Mouse (Mus musculus) lung, adult 2 months (tissue): Measurements from ENCODE around the gene Def8. TPM values are rescaled to one million over a fixed set of nuclear protein-coding genes. Genes with fewer than 3 reads are reported as not detected.

Experiments used
- DNase-seq: peaks from one replicate; pipeline ENCODE4 v3.0.0; 2022
- H3K4me1 ChIP-seq: fragments of 200-500 bp; 2 replicates; pipeline ENCODE4 v1.6.1; 2011; ENCODE audit warnings: low read length; ENCODE audit not compliant: control insufficient read depth, insufficient read depth
- H3K4me3 ChIP-seq: fragments of 200-500 bp; replicated peaks from 2 replicates; pipeline ENCODE3; 2011; ENCODE audit warnings: low read depth, mild to moderate bottlenecking, control low read depth, low read length; ENCODE audit errors: extremely low read depth
- CTCF ChIP-seq: fragments of 200-500 bp; IDR thresholded peaks from 2 replicates; pipeline ENCODE4 v1.5.1; 2011; ENCODE audit warnings: mild to moderate bottlenecking, low read length, control low read depth; ENCODE audit not compliant: insufficient read depth
- POLR2A ChIP-seq: fragments of 200-500 bp; IDR thresholded peaks from 2 replicates; pipeline ENCODE4 v1.6.1; 2011; ENCODE audit warnings: low read depth, mild to moderate bottlenecking, control low read depth, low read length, borderline replicate concordance; ENCODE audit errors: extremely low read depth
- WGBS: fragments of 180-500 bp; shearing (Covaris S2); methylation state at CpG from one replicate; pipeline ENCODE4 v1.1.7; 2018; 5-methylcytosine and 5-hydroxymethylcytosine counted together
- polyA plus RNA-seq: library from polyadenylated mRNA; depleted of rRNA; stranded (reverse); fragments of >200 nt; gene quantifications from 2 replicates; pipeline ENCODE4 v1.2.3, GENCODE M21; 2012; rRNA removed

Def8 gene
- 23.0 and 30.9 TPM in 2 replicates for polyA plus RNA-seq

- 71% methylated on average over 7 of the region's 7 CpGs for WGBS
- Histone ChIP-seq H3K4me1 (no peaks in the 10 kb centered on the region), H3K4me3 (no peak within 1 kb of the TSS)
- DNase-seq, result no peak
- no peak for TF ChIP-seq POLR2A
- TF ChIP-seq CTCF, result no peak
These were observed at the start of gene Def8 for GRCm38 (mm10) chr8:123423441-123423840. Gene Def8, plus strand, starts transcription at chr8:123423527.

GRCm38 (mm10) chr8:123374239-123374578, 49.1 kb upstream of the Def8 start:
- peak; percentile 94 for DNase-seq
- WGBS, result under 1% methylated on average over 20 of the region's 20 CpGs
- TF ChIP-seq CTCF (no peak), POLR2A (peak; percentile 88; the same call in 1 of the 2 replicates)
- H3K4me3 ChIP-seq, result peak overlapping the region; percentile 61
- H3K4me1 ChIP-seq, result no peaks in the 10 kb centered on the region; the same call in 1 of the 2 replicates

- Histone ChIP-seq H3K4me1 (no peaks in the 10 kb centered on the region; the same call in 1 of the 2 replicates), H3K4me3 (no peak overlapping the region)
- no peak for DNase-seq
- TF ChIP-seq CTCF (no peak), POLR2A (no peak)
- WGBS, result 83% methylated on average over 10 of the region's 10 CpGs
These were observed 47.6 kb upstream of the Def8 start for GRCm38 (mm10) chr8:123375701-123376100.

GRCm38 (mm10) chr8:123376106-123376505, 47.2 kb upstream of the Def8 start:
- H3K4me1 ChIP-seq, result no peaks in the 10 kb centered on the region; the same call in 1 of the 2 replicates
- no peak overlapping the region for H3K4me3 ChIP-seq
- TF ChIP-seq CTCF, result no peak
- no peak for TF ChIP-seq POLR2A
- whole genome bisulfite sequencing, result 79% methylated on average over 8 of the region's 8 CpGs
- DNase-seq, result no peak

GRCm38 (mm10) chr8:123381711-123382110, 41.6 kb upstream of the Def8 start:
- H3K4me1 ChIP-seq, result no peaks in the 10 kb centered on the region
- 89% methylated on average over 4 of the region's 4 CpGs for WGBS
- no peak for TF ChIP-seq CTCF
- TF ChIP-seq POLR2A, result no peak

GRCm38 (mm10) chr8:123382516-123382915, 40.8 kb upstream of the Def8 start:
- DNase-seq, result no peak

More at GRCm38 (mm10) chr8:123381711-123382110, 41.6 kb upstream of the Def8 start:
- DNase-seq, result no peak
- no peak overlapping the region for H3K4me3 ChIP-seq

GRCm38 (mm10) chr8:123384883-123385540, 38.3 kb upstream of the Def8 start:
- 51% methylated on average over 9 of the region's 9 CpGs for WGBS
- Histone ChIP-seq H3K4me3 (no peak overlapping the region), H3K4me1 (no peaks in the 10 kb centered on the region)
- no peak for DNase-seq
- TF ChIP-seq CTCF (no peak), POLR2A (no peak)

More at GRCm38 (mm10) chr8:123382516-123382915, 40.8 kb upstream of the Def8 start:
- WGBS, result 72% methylated on average over 8 of the region's 8 CpGs
- H3K4me3 ChIP-seq, result no peak overlapping the region
- TF ChIP-seq POLR2A (no peak), CTCF (no peak)
- H3K4me1 ChIP-seq, result no peaks in the 10 kb centered on the region

GRCm38 (mm10) chr8:123387041-123387440, 36.3 kb upstream of the Def8 start:
- no peak for TF ChIP-seq POLR2A
- no peak for TF ChIP-seq CTCF
- Histone ChIP-seq H3K4me1 (no peaks in the 10 kb centered on the region), H3K4me3 (no peak overlapping the region)
- WGBS, result 67% methylated on average over 3 of the region's 3 CpGs
- DNase-seq, result no peak

GRCm38 (mm10) chr8:123387801-123388200, 35.5 kb upstream of the Def8 start:
- WGBS, result 91% methylated on average over 8 of the region's 8 CpGs
- DNase-seq, result no peak
- H3K4me3 ChIP-seq, result no peak overlapping the region
- no peak for TF ChIP-seq POLR2A
- no peak for TF ChIP-seq CTCF
- H3K4me1 ChIP-seq, result no peaks in the 10 kb centered on the region

- TF ChIP-seq CTCF (no peak), POLR2A (no peak)
- no peak overlapping the region for H3K4me3 ChIP-seq
- H3K4me1 ChIP-seq, result no peaks in the 10 kb centered on the region
- 85% methylated on average over 7 of the region's 7 CpGs for WGBS
- peak; percentile 19 for DNase-seq
These were observed 34.3 kb upstream of the Def8 start for GRCm38 (mm10) chr8:123389026-123389425.
